Mouse (Mus musculus) ES-Bruce4 (cell line): ENCODE data around the gene Erc1. TPM values are rescaled to one million over a fixed set of nuclear protein-coding genes. Genes with fewer than 3 reads are reported as not detected.

Experiments used
- H3K27ac ChIP-seq: 2 replicates; pipeline ENCODE4 v1.5.1; 2012; ENCODE audit warnings: low read length, inconsistent platforms; ENCODE audit not compliant: insufficient read depth
- H3K27me3 ChIP-seq: 2 replicates; pipeline ENCODE4 v1.6.1; 2012; ENCODE audit warnings: mild to moderate bottlenecking, low read length, inconsistent platforms; ENCODE audit not compliant: control insufficient read depth, poor library complexity, insufficient read depth, severe bottlenecking
- H3K36me3 ChIP-seq: 2 replicates; pipeline ENCODE4 v1.6.1; 2012; ENCODE audit warnings: inconsistent platforms, mild to moderate bottlenecking, low read length, moderate library complexity; ENCODE audit not compliant: control insufficient read depth, poor library complexity, insufficient read depth, severe bottlenecking
- H3K4me1 ChIP-seq: one replicate; pipeline ENCODE4 v1.8.1; 2011; ENCODE audit warnings: low read length; ENCODE audit not compliant: control insufficient read depth, insufficient read depth
- H3K4me3 ChIP-seq: 2 replicates; pipeline ENCODE4 v1.5.1; 2011; ENCODE audit warnings: low read depth, mild to moderate bottlenecking, low read length
- H3K9ac ChIP-seq: 2 replicates; pipeline ENCODE4 v1.6.1; 2012; ENCODE audit warnings: low read depth, mild to moderate bottlenecking, inconsistent platforms; ENCODE audit not compliant: poor library complexity, severe bottlenecking
- H3K9me3 ChIP-seq: replicated peaks from 2 replicates; pipeline ENCODE4 v1.6.1; 2012; ENCODE audit warnings: mild to moderate bottlenecking, low read length, inconsistent platforms; ENCODE audit not compliant: control insufficient read depth, poor library complexity, insufficient read depth, severe bottlenecking
- CTCF ChIP-seq: IDR thresholded peaks from one replicate; pipeline ENCODE4 v1.8.1; 2011; ENCODE audit warnings: low read depth, low read length
- EP300 ChIP-seq: IDR thresholded peaks from 2 replicates; pipeline ENCODE4 v1.6.1; 2011; ENCODE audit warnings: low read depth, low read length; ENCODE audit not compliant: insufficient read depth
- POLR2A ChIP-seq: IDR thresholded peaks from one replicate; pipeline ENCODE4 v1.8.1; 2011; ENCODE audit warnings: low read length; ENCODE audit not compliant: insufficient read depth
- polyA plus RNA-seq: library from polyadenylated mRNA; stranded (reverse); fragments of >200 nt; gene quantifications from 2 replicates; pipeline ENCODE4 v1.2.4, GENCODE M21; 2011; ENCODE audit warnings: low read depth; ENCODE audit not compliant: missing spikeins, insufficient read depth, insufficient read length

The Erc1 gene
- polyA plus RNA-seq, 1 experiment: 55.6 TPM

DNA sequence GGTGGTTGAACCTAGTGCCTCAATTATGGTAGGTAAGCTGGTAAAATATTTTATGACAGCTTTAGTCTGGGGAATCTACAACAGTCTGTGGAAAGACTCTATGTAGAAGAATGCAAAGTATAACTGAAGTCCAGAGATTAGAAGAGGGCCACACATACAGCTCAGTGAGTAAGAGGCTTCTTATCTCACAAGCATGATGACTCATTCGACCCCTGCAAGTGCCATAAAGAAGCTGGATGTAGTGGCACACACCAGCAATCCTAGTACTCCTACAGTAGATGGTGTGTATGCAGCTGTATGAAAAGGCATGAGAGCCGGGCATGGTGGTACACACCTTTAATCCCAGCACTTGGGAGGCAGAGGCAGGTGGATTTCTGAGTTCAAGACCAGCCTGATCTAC is 205.2 kb downstream of the Erc1 start:
- Histone ChIP-seq H3K4me1 (no peaks in the 10 kb centered on the region), H3K9ac (no peak overlapping the region), H3K27me3 (no peaks in the 10 kb centered on the region)

DNA sequence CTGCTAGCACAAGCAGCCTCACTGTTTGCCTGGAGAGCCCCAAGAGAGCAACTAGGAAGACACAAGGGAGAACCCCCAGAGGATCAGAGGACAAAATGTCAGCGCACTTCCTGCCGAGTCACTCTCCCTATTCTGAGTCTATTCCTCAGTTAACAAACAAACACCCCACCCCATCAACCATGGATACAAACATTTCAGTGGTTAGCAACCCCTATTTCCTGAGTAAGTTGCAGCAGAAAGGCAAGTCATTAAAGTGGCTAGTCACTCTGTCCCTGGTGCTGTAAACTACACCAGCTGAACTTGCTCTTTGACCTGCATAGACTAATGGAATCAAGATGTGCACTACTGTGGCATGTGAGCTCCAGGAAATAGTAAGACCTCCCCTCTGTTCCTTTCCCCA is 212.3 kb downstream of the Erc1 start:
- H3K4me1 ChIP-seq: peaks cover 2% of the 10 kb centered on the region
- H3K9me3 ChIP-seq: no peaks in the 10 kb centered on the region
- H3K9ac ChIP-seq: no peak overlapping the region
- no peak overlapping the region for H3K4me3 ChIP-seq
- no peaks in the 10 kb centered on the region for H3K27me3 ChIP-seq
- no peaks in the 10 kb centered on the region for H3K36me3 ChIP-seq
- H3K27ac ChIP-seq: no peak overlapping the region
- TF ChIP-seq POLR2A (no peak), EP300 (no peak), CTCF (no peak)

More for the DNA sequence above, 205.2 kb downstream of the Erc1 start:
- Histone ChIP-seq H3K36me3 (no peaks in the 10 kb centered on the region), H3K4me3 (no peak overlapping the region), H3K9me3 (no peaks in the 10 kb centered on the region), H3K27ac (no peak overlapping the region)
- TF ChIP-seq EP300 (no peak), CTCF (no peak), POLR2A (no peak)

DNA sequence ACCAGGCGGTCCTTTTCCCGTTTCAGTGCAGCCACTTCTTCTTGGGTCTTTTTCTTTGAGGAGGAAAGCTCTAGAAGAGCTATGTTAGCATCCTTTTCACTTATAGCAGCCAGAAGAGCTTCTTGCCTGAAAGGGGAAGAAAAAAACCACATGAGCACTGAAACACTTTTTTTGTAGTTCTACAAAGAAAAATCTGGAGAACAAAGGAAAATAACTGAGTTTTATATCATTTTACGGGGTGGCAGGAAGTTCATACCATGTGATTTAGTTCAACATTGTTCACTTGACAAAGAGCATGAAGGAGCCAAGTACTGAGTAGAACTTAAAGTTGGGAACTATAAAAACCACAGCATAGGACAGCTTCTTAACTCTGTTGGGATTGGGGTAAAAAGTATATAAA is 217.3 kb downstream of the Erc1 start:
- no peak overlapping the region for H3K9ac ChIP-seq
- H3K36me3 ChIP-seq: no peaks in the 10 kb centered on the region
- no peak overlapping the region for H3K4me3 ChIP-seq
- no peaks in the 10 kb centered on the region for H3K9me3 ChIP-seq
- H3K27ac ChIP-seq: no peak overlapping the region
- no peaks in the 10 kb centered on the region for H3K27me3 ChIP-seq
- peaks cover 2% of the 10 kb centered on the region for H3K4me1 ChIP-seq
- TF ChIP-seq EP300 (no peak), CTCF (no peak), POLR2A (no peak)

DNA sequence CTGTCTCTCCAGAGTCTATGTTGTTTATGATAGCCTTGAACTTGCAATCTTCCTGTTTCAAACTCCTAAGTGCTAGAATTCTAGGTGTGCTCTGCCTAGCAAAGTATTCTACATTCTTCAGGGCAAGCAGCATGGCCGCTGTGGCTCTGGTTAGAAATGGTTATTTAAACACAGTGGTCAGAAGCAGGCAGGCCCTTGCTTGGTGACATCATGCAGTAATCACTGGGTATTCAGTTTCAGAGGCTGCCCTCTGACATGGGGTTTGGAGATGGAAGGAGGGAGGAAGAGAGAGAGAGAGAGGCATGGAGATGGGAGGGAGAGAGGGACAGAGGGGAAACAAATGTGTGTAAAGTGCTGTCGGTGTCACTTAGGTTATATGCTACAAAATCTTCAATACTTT is 246.6 kb downstream of the Erc1 start:
- TF ChIP-seq CTCF: no peak
- TF ChIP-seq POLR2A: no peak
- no peak for TF ChIP-seq EP300

DNA sequence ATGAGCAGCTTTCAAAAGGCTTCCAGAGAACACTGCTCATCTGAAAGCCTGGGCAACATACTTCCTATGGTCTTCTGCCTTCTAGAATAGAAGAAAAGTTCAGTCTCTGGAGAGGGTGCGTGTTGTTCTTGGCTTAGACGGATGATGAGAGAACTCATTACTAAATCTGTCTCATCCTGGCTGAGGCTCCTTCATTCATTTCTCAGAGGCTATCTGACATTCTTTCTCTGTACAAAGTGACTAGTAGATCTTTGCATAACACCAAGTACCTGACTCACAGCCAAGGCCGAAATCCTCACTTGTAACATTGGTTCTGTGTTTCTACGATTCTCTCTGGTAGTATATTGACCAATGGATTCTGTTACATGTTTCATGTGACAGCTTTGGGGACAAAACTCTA is 252.5 kb downstream of the Erc1 start:
- TF ChIP-seq POLR2A: no peak
- no peak for TF ChIP-seq CTCF
- TF ChIP-seq EP300: no peak
- H3K27me3 ChIP-seq: no peaks in the 10 kb centered on the region

More for the DNA sequence above, 246.6 kb downstream of the Erc1 start:
- Histone ChIP-seq H3K9me3 (no peaks in the 10 kb centered on the region), H3K4me3 (no peak overlapping the region), H3K9ac (no peak overlapping the region), H3K36me3 (no peaks in the 10 kb centered on the region), H3K27me3 (no peaks in the 10 kb centered on the region), H3K4me1 (no peaks in the 10 kb centered on the region), H3K27ac (no peak overlapping the region)

DNA sequence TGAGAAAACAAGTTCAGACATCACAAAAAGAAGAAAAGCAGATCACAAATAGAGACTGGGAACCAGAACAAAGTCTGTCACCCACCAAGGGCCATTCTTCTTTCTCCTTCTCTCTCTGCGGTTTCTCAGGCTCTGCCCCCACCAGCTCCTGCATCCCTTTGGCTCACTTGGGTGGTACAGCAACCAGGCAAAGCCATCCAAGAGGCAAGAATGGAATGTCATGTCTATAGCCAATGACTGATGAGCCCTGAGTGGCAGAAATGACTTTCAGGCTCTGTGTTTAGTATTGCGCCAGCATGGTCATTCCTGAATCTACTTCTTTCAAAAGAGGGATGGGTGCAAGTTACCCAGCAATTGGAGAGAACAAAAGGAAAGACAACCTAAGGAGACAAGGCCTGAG is 257.1 kb downstream of the Erc1 start:
- Histone ChIP-seq H3K4me1 (no peaks in the 10 kb centered on the region), H3K27ac (no peak overlapping the region), H3K36me3 (no peaks in the 10 kb centered on the region; the same call in 1 of the 2 replicates), H3K9ac (no peak overlapping the region), H3K9me3 (no peaks in the 10 kb centered on the region), H3K4me3 (no peak overlapping the region), H3K27me3 (no peaks in the 10 kb centered on the region)
- TF ChIP-seq CTCF (no peak), EP300 (no peak), POLR2A (no peak)

More for the DNA sequence above, 252.5 kb downstream of the Erc1 start:
- Histone ChIP-seq H3K4me3 (no peak overlapping the region), H3K9me3 (no peaks in the 10 kb centered on the region), H3K27ac (no peak overlapping the region), H3K4me1 (no peaks in the 10 kb centered on the region), H3K9ac (no peak overlapping the region), H3K36me3 (no peaks in the 10 kb centered on the region)
